Mouse (Mus musculus) v-Abl transformed pro-B cells (cell line): Measurements from ENCODE around the gene Slc48a1.

Source experiments
- in situ Hi-C, 2 experiments: fragments of 400-800 bp; cut with MboI; formaldehyde crosslinking; loops; one replicate each; pipeline ENCODE4 v1.15.1; 2025; ENCODE audit not compliant: unreplicated experiment in 2 of 2

Slc48a1 gene

GRCm38 (mm10) chr15:97751676-97752075 is 26.6 kb upstream of the Slc48a1 start:
- in situ Hi-C loops, result no loop called here

GRCm38 (mm10) chr15:97752491-97752890 is 25.8 kb upstream of the Slc48a1 start:
- in situ Hi-C loops, result no loop called here

GRCm38 (mm10) chr15:97754476-97754875 is 23.8 kb upstream of the Slc48a1 start:
- in situ Hi-C loops, result no loop called here

GRCm38 (mm10) chr15:97755361-97755760 is 23.0 kb upstream of the Slc48a1 start:
- in situ Hi-C loops, result no loop called here

GRCm38 (mm10) chr15:97760006-97760405 is 18.3 kb upstream of the Slc48a1 start:
- in situ Hi-C loops, result loop anchor here in 1 of 2 experiments (5.0 kb wide), 1 partner anchor 38 kb away; no protein-coding TSS in a partner anchor

GRCm38 (mm10) chr15:97760952-97761351 is 17.4 kb upstream of the Slc48a1 start:
- in situ Hi-C loops, result loop anchor here in 1 of 2 experiments (5.0 kb wide), 1 partner anchor 39 kb away; no protein-coding TSS in a partner anchor

- in situ Hi-C loops, result loop anchor here in 1 of 2 experiments (5.0 kb wide), 1 partner anchor 39 kb away; no protein-coding TSS in a partner anchor
These were observed 16.9 kb upstream of the Slc48a1 start for GRCm38 (mm10) chr15:97761438-97761837.

GRCm38 (mm10) chr15:97762733-97763132 is 15.6 kb upstream of the Slc48a1 start:
- in situ Hi-C loops, result loop anchor here in 1 of 2 experiments (5.0 kb wide), 1 partner anchor 40 kb away; no protein-coding TSS in a partner anchor

GRCm38 (mm10) chr15:97763256-97764049 is 14.9 kb upstream of the Slc48a1 start:
- in situ Hi-C loops, result loop anchor here in 1 of 2 experiments (5.0 kb wide), 1 partner anchor 41 kb away; no protein-coding TSS in a partner anchor

- in situ Hi-C loops, result loop anchor here in 1 of 2 experiments (5.0 kb wide), 1 partner anchor 42 kb away; no protein-coding TSS in a partner anchor
These were observed 13.8 kb upstream of the Slc48a1 start for GRCm38 (mm10) chr15:97764532-97764931.

GRCm38 (mm10) chr15:97765090-97765794 is 13.1 kb upstream of the Slc48a1 start:
- in situ Hi-C loops, result no loop called here

GRCm38 (mm10) chr15:97766194-97766593 is 12.1 kb upstream of the Slc48a1 start:
- in situ Hi-C loops, result no loop called here

GRCm38 (mm10) chr15:97766594-97767279 is 11.6 kb upstream of the Slc48a1 start:
- in situ Hi-C loops, result no loop called here

- in situ Hi-C loops, result no loop called here
These were observed 10.8 kb upstream of the Slc48a1 start, which contains the start of gene Rapgef3 for GRCm38 (mm10) chr15:97767280-97768186. Gene Rapgef3 (minus strand): TSS chr15:97767972.

GRCm38 (mm10) chr15:97768192-97768591 is 10.1 kb upstream of the Slc48a1 start:
- in situ Hi-C loops, result no loop called here

GRCm38 (mm10) chr15:97770280-97770679 is 8.0 kb upstream of the Slc48a1 start:
- in situ Hi-C loops, result no loop called here

GRCm38 (mm10) chr15:97773108-97773507 is 5.2 kb upstream of the Slc48a1 start:
- in situ Hi-C loops, result no loop called here

- in situ Hi-C loops, result no loop called here
These were observed 4.4 kb upstream of the Slc48a1 start for GRCm38 (mm10) chr15:97773961-97774370.

- in situ Hi-C loops, result loop anchor here (5.0 to 25.0 kb wide), 3 partner anchors 59 to 314 kb away; no protein-coding TSS in a partner anchor
These were observed 1.8 kb upstream of the Slc48a1 start for GRCm38 (mm10) chr15:97776514-97776913.
